Mouse (Mus musculus) G1E (cell line): ENCODE measurements at regions not wholly inside any gene's neighbourhood (a gene's known extent, or its start where the extent isn't known, plus 50 kb on each side); places are given as distances from the start of the nearest gene placed in this dataset.

Experiments used
- ATAC-seq: 2 replicates; pipeline ENCODE4 v1.8.0; 2016; ENCODE audit warnings: mild to moderate bottlenecking; ENCODE audit not compliant: insufficient number of reproducible peaks, poor library complexity, low FRiP score, severe bottlenecking; ENCODE audit errors: extremely low read depth
- DNase-seq: peaks from one replicate; pipeline ENCODE4 v3.0.0; 2012; ENCODE audit warnings: low spot score
- H3K27me3 ChIP-seq: 2 replicates; pipeline ENCODE4 v1.6.1; 2012; ENCODE audit warnings: mild to moderate bottlenecking, low read length, inconsistent platforms; ENCODE audit not compliant: insufficient read depth
- H3K36me3 ChIP-seq: replicated peaks from 2 replicates; pipeline ENCODE3; 2012; ENCODE audit warnings: mild to moderate bottlenecking, inconsistent platforms
- H3K4me1 ChIP-seq: 2 replicates; pipeline ENCODE4 v1.6.1; 2012; ENCODE audit warnings: low read depth, low read length, inconsistent platforms, mixed read lengths; ENCODE audit not compliant: insufficient read depth
- H3K4me3 ChIP-seq: 2 replicates; pipeline ENCODE4 v1.5.1; 2012; ENCODE audit warnings: low read depth, mild to moderate bottlenecking, inconsistent platforms, low read length, moderate library complexity, mixed read lengths
- H3K9me3 ChIP-seq: replicated peaks from 2 replicates; pipeline ENCODE4 v1.6.1; 2012; ENCODE audit warnings: inconsistent platforms
- CTCF ChIP-seq: IDR thresholded peaks from 2 replicates; pipeline ENCODE4 v1.5.1; 2012; ENCODE audit warnings: low read depth, low read length, inconsistent platforms, mixed read lengths
- GATA1 ChIP-seq: IDR thresholded peaks from 2 replicates; pipeline ENCODE4 v1.6.1; 2012; ENCODE audit warnings: borderline replicate concordance, low read length, inconsistent platforms, mixed read lengths
- GATA2 ChIP-seq: IDR thresholded peaks from 2 replicates; pipeline ENCODE4 v1.6.1; 2012; ENCODE audit warnings: low read depth, low read length, inconsistent platforms, borderline replicate concordance
- POLR2AphosphoS5 ChIP-seq: IDR thresholded peaks from 2 replicates; pipeline ENCODE4 v1.6.1; 2012; ENCODE audit warnings: low read depth, low read length, inconsistent platforms; ENCODE audit not compliant: insufficient replicate concordance
- TAL1 ChIP-seq: conservative IDR thresholded peaks from 2 replicates; pipeline ENCODE4 v1.6.1; 2012; ENCODE audit warnings: low read depth, low read length, inconsistent platforms, mixed read lengths

GRCm38 (mm10) chr3:58112431-58112856 is 264.6 kb upstream of the Pfn2 start:
- no peak for DNase-seq

GRCm38 (mm10) chr3:58113941-58114340 is 266.1 kb upstream of the Pfn2 start:
- no peaks in the 10 kb centered on the region for H3K36me3 ChIP-seq
- ATAC-seq (no peak), DNase-seq (no peak)
- no peaks in the 10 kb centered on the region for H3K9me3 ChIP-seq
- no peaks in the 10 kb centered on the region for H3K4me1 ChIP-seq
- H3K4me3 ChIP-seq = no peak overlapping the region
- TF ChIP-seq GATA2 = no peak
- TF ChIP-seq CTCF = no peak
- no peaks in the 10 kb centered on the region for H3K27me3 ChIP-seq

More at GRCm38 (mm10) chr3:58112431-58112856, 264.6 kb upstream of the Pfn2 start:
- no peaks in the 10 kb centered on the region for H3K27me3 ChIP-seq
- TF ChIP-seq CTCF (no peak), GATA2 (no peak), POLR2AphosphoS5 (no peak), TAL1 (no peak), GATA1 (no peak)
- H3K36me3 ChIP-seq = no peaks in the 10 kb centered on the region
- no peaks in the 10 kb centered on the region for H3K4me1 ChIP-seq
- H3K4me3 ChIP-seq = no peak overlapping the region
- no peak for ATAC-seq
- no peaks in the 10 kb centered on the region for H3K9me3 ChIP-seq

- no peak for ATAC-seq
These were observed 267.6 kb upstream of the Pfn2 start for GRCm38 (mm10) chr3:58115511-58115910.

GRCm38 (mm10) chr3:58116848-58117247 is 269.0 kb upstream of the Pfn2 start:
- no peak for ATAC-seq
- no peak overlapping the region for H3K4me3 ChIP-seq

More at GRCm38 (mm10) chr3:58115511-58115910, 267.6 kb upstream of the Pfn2 start:
- no peak for DNase-seq
- no peaks in the 10 kb centered on the region for H3K4me1 ChIP-seq
- TF ChIP-seq POLR2AphosphoS5 (no peak), GATA2 (no peak), CTCF (no peak), GATA1 (no peak), TAL1 (no peak)
- H3K36me3 ChIP-seq = no peaks in the 10 kb centered on the region
- no peaks in the 10 kb centered on the region for H3K9me3 ChIP-seq
- H3K27me3 ChIP-seq = no peaks in the 10 kb centered on the region
- H3K4me3 ChIP-seq = no peak overlapping the region

GRCm38 (mm10) chr3:58120051-58120450 is 272.2 kb upstream of the Pfn2 start:
- Histone ChIP-seq H3K4me1 (no peaks in the 10 kb centered on the region), H3K36me3 (no peaks in the 10 kb centered on the region), H3K9me3 (no peaks in the 10 kb centered on the region), H3K4me3 (no peak overlapping the region), H3K27me3 (no peaks in the 10 kb centered on the region)
- TF ChIP-seq TAL1 = no peak
- TF ChIP-seq CTCF = no peak
- TF ChIP-seq GATA2 = no peak
- TF ChIP-seq GATA1 = no peak
- TF ChIP-seq POLR2AphosphoS5 = no peak
- ATAC-seq = no peak
- no peak for DNase-seq

More at GRCm38 (mm10) chr3:58116848-58117247, 269.0 kb upstream of the Pfn2 start:
- TF ChIP-seq TAL1 (no peak), CTCF (no peak), POLR2AphosphoS5 (no peak), GATA2 (no peak), GATA1 (no peak)
- Histone ChIP-seq H3K9me3 (no peaks in the 10 kb centered on the region), H3K4me1 (no peaks in the 10 kb centered on the region), H3K27me3 (no peaks in the 10 kb centered on the region), H3K36me3 (no peaks in the 10 kb centered on the region)
- no peak for DNase-seq

- Histone ChIP-seq H3K27me3 (no peaks in the 10 kb centered on the region), H3K4me3 (no peak overlapping the region), H3K4me1 (no peaks in the 10 kb centered on the region), H3K9me3 (no peaks in the 10 kb centered on the region), H3K36me3 (no peaks in the 10 kb centered on the region)
- no peak for TF ChIP-seq TAL1
- peak; percentile 46 for TF ChIP-seq CTCF
- peak; percentile 34 for ATAC-seq
- peak; percentile 16 for DNase-seq
These were observed 274.8 kb upstream of the Pfn2 start for GRCm38 (mm10) chr3:58122456-58123359.
